Mouse (Mus musculus): ENCODE measurements around the gene Slc2a3.
"Not testable (repeated sequence)": the region's sequence is repeated elsewhere in the genome, so short reads cannot be mapped to it uniquely, and the experiment has no call there.

The Slc2a3 gene

GRCm38 (mm10) chr6:122763844-122764445 is 37.5 kb downstream of the Slc2a3 start:
- DNase-seq (ENCODE audit: low read depth), result peak; percentile 65

- peak; percentile 51 for DNase-seq (ENCODE audit: low read depth)
Measured at GRCm38 (mm10) chr6:122762952-122763700, 38.3 kb downstream of the Slc2a3 start.

GRCm38 (mm10) chr6:122762480-122762879 is 39.0 kb downstream of the Slc2a3 start:
- DNase-seq (ENCODE audit: low read depth), result no peak

- DNase-seq (ENCODE audit: low read depth), result no peak
Measured at GRCm38 (mm10) chr6:122761901-122762300, 39.5 kb downstream of the Slc2a3 start.

GRCm38 (mm10) chr6:122761011-122761599 is 40.3 kb downstream of the Slc2a3 start:
- peak; percentile 37 for DNase-seq (ENCODE audit: low read depth)

- peak; percentile 80 for DNase-seq (ENCODE audit: low read depth)
Measured at GRCm38 (mm10) chr6:122758732-122759131, 42.7 kb downstream of the Slc2a3 start.

GRCm38 (mm10) chr6:122755913-122756312 is 45.5 kb downstream of the Slc2a3 start:
- peak; percentile 75 for DNase-seq (ENCODE audit: low read depth)

GRCm38 (mm10) chr6:122750579-122750978 is 50.9 kb downstream of the Slc2a3 start:
- no peak for DNase-seq (ENCODE audit: low read depth)

GRCm38 (mm10) chr6:122744505-122745249 is 56.8 kb downstream of the Slc2a3 start:
- no peak for DNase-seq (ENCODE audit: low read depth)

- peak; percentile 55 for DNase-seq (ENCODE audit: low read depth)
Measured at GRCm38 (mm10) chr6:122743353-122743752, 58.1 kb downstream of the Slc2a3 start.

GRCm38 (mm10) chr6:122742228-122742899 is 59.1 kb downstream of the Slc2a3 start:
- peak; percentile 91 for DNase-seq (ENCODE audit: low read depth)

- DNase-seq (ENCODE audit: low read depth), result no peak
Measured at GRCm38 (mm10) chr6:122741460-122742227, 59.8 kb downstream of the Slc2a3 start.

- DNase-seq (ENCODE audit: low read depth), result peak; percentile 85
Measured at GRCm38 (mm10) chr6:122739952-122740351, 61.5 kb downstream of the Slc2a3 start.

- peak; percentile 74 for DNase-seq (ENCODE audit: low read depth)
Measured at GRCm38 (mm10) chr6:122719942-122720341, 81.5 kb downstream of the Slc2a3 start.

GRCm38 (mm10) chr6:122718224-122718623 is 83.2 kb downstream of the Slc2a3 start:
- not testable (repeated sequence) for DNase-seq (ENCODE audit: low read depth)

GRCm38 (mm10) chr6:122715886-122716285 is 85.6 kb downstream of the Slc2a3 start:
- DNase-seq (ENCODE audit: low read depth), result no peak

GRCm38 (mm10) chr6:122714707-122715365 is 86.6 kb downstream of the Slc2a3 start:
- no peak for DNase-seq (ENCODE audit: low read depth)

GRCm38 (mm10) chr6:122713116-122713515 is 88.3 kb downstream of the Slc2a3 start:
- DNase-seq (ENCODE audit: low read depth), result not testable (repeated sequence)

- DNase-seq (ENCODE audit: low read depth), result no peak
Measured at GRCm38 (mm10) chr6:122711455-122711854, 90.0 kb downstream of the Slc2a3 start.

GRCm38 (mm10) chr6:122708826-122709225 is 92.6 kb downstream of the Slc2a3 start:
- no peak for DNase-seq (ENCODE audit: low read depth)
